Mouse (Mus musculus) heart, embryonic 15.5 days (tissue): ENCODE measurements around the gene Spag6. TPM values are rescaled to one million over a fixed set of nuclear protein-coding genes. Genes with fewer than 3 reads are reported as not detected.

Experiments
- ATAC-seq: fragments of 200-750 bp; cut with Nextera tagmentation; replicated peaks from 2 replicates; pipeline ENCODE4 v1.8.0; 2017; ENCODE audit warnings: low read depth, moderate TSS enrichment; ENCODE audit not compliant: insufficient number of reproducible peaks, insufficient read depth, low FRiP score
- H3K27ac ChIP-seq: fragments of 300-500 bp; sonication (generic); 2 replicates; pipeline ENCODE4 v1.5.1; 2015; ENCODE audit warnings: mild to moderate bottlenecking, inconsistent platforms
- H3K27me3 ChIP-seq: fragments of 300-500 bp; sonication (generic); 2 replicates; pipeline ENCODE4 v1.6.1; 2015; ENCODE audit warnings: inconsistent platforms
- H3K36me3 ChIP-seq: fragments of 300-500 bp; sonication (generic); 2 replicates; pipeline ENCODE4 v1.6.1; 2015; ENCODE audit warnings: mild to moderate bottlenecking, inconsistent platforms
- H3K4me1 ChIP-seq: fragments of 300-500 bp; sonication (generic); replicated peaks from 2 replicates; pipeline ENCODE4 v1.6.1; 2015; ENCODE audit warnings: inconsistent platforms
- H3K4me2 ChIP-seq: fragments of 300-500 bp; sonication (generic); 2 replicates; pipeline ENCODE4 v1.6.1; 2015; ENCODE audit warnings: inconsistent platforms, mild to moderate bottlenecking, moderate library complexity
- H3K4me3 ChIP-seq: fragments of 300-500 bp; sonication (generic); 2 replicates; pipeline ENCODE4 v1.5.1; 2015; ENCODE audit warnings: mild to moderate bottlenecking, inconsistent platforms
- H3K9ac ChIP-seq: fragments of 300-500 bp; sonication (generic); 2 replicates; pipeline ENCODE4 v1.6.1; 2015; ENCODE audit warnings: mild to moderate bottlenecking, inconsistent platforms
- H3K9me3 ChIP-seq: fragments of 300-500 bp; sonication (generic); replicated peaks from 2 replicates; pipeline ENCODE4 v1.6.1; 2016; ENCODE audit warnings: inconsistent platforms
- WGBS: fragments of 180-500 bp; shearing (Covaris S2); methylation state at CpG from one replicate; pipeline ENCODE4 v1.1.7; 2015; ENCODE audit warnings: mixed read lengths; 5-methylcytosine and 5-hydroxymethylcytosine counted together
- polyA plus RNA-seq: library from polyadenylated mRNA; unstranded; fragments of >200 nt; fragmentation: Nextera tagmentation; extraction: Ambion mirVana; gene quantifications from 2 replicates; pipeline ENCODE4 v1.2.1, GENCODE M21; 2015

The Spag6 gene
- polyA plus RNA-seq, 1 experiment from 2014 or later: 0.06 TPM

GRCm38 (mm10) chr2:18676457-18676935 is 17.3 kb upstream of the Spag6 start:
- Histone ChIP-seq H3K27me3 (peaks cover 19% of the 10 kb centered on the region), H3K4me3 (peak overlapping the region; percentile 75), H3K9me3 (no peaks in the 10 kb centered on the region), H3K36me3 (no peaks in the 10 kb centered on the region), H3K9ac (peak overlapping the region; percentile 82), H3K4me1 (peaks cover 29% of the 10 kb centered on the region), H3K27ac (peak overlapping the region; percentile 92), H3K4me2 (peak overlapping the region; percentile 86)
- peak; percentile 90 for ATAC-seq
- under 1% methylated on average over 32 of the region's 64 CpGs for WGBS

GRCm38 (mm10) chr2:18676936-18677491 is 16.8 kb upstream of the Spag6 start, which contains the start of gene Bmi1:
Gene Bmi1, plus strand, starts transcription at chr2:18677018.
- peaks cover 29% of the 10 kb centered on the region for H3K4me1 ChIP-seq
- H3K4me2 ChIP-seq: peak within 1 kb of the TSS; percentile 86
- ATAC-seq: peak; percentile 52
- H3K9me3 ChIP-seq: no peaks in the 10 kb centered on the region
- peak within 1 kb of the TSS; percentile 92 for H3K27ac ChIP-seq
- peaks cover 19% of the 10 kb centered on the region for H3K27me3 ChIP-seq
- H3K36me3 ChIP-seq: peaks cover under 1% of the 10 kb centered on the region; the same call in 1 of the 2 replicates
- H3K9ac ChIP-seq: peak within 1 kb of the TSS; percentile 82
- H3K4me3 ChIP-seq: peak within 1 kb of the TSS; percentile 75
- 1% methylated on average over 67 of the region's 77 CpGs for WGBS

- Histone ChIP-seq H3K27ac (no peak overlapping the region), H3K27me3 (peaks cover 19% of the 10 kb centered on the region), H3K4me3 (peak overlapping the region; percentile 75), H3K9ac (peak overlapping the region; percentile 82), H3K36me3 (peaks cover 6% of the 10 kb centered on the region; the same call in 1 of the 2 replicates), H3K4me1 (peaks cover 29% of the 10 kb centered on the region), H3K4me2 (peak overlapping the region; percentile 86), H3K9me3 (no peaks in the 10 kb centered on the region)
- no peak for ATAC-seq
- WGBS: 1% methylated on average over 53 of the region's 55 CpGs
Measured at GRCm38 (mm10) chr2:18677631-18678471, 16.0 kb upstream of the Spag6 start.

GRCm38 (mm10) chr2:18679701-18680100 is 14.1 kb upstream of the Spag6 start:
- Histone ChIP-seq H3K27ac (no peak overlapping the region), H3K9ac (no peak overlapping the region), H3K27me3 (peaks cover 19% of the 10 kb centered on the region), H3K4me1 (peaks cover 23% of the 10 kb centered on the region), H3K4me2 (no peak overlapping the region), H3K36me3 (peaks cover 15% of the 10 kb centered on the region), H3K4me3 (no peak overlapping the region), H3K9me3 (no peaks in the 10 kb centered on the region)
- WGBS: 72% methylated on average over 2 of the region's 2 CpGs
- no peak for ATAC-seq

- Histone ChIP-seq H3K4me2 (peak overlapping the region; percentile 85), H3K9ac (peak overlapping the region; percentile 31; the same call in 1 of the 2 replicates), H3K9me3 (no peaks in the 10 kb centered on the region), H3K4me3 (peak overlapping the region; percentile 53), H3K36me3 (peaks cover 15% of the 10 kb centered on the region), H3K4me1 (peaks cover 23% of the 10 kb centered on the region), H3K27ac (no peak overlapping the region), H3K27me3 (peaks cover 19% of the 10 kb centered on the region)
- no peak for ATAC-seq
- WGBS: 2% methylated on average over 4 of the region's 4 CpGs
Measured at GRCm38 (mm10) chr2:18680501-18680900, 13.3 kb upstream of the Spag6 start.

GRCm38 (mm10) chr2:18680961-18681360 is 12.9 kb upstream of the Spag6 start:
- 3% methylated on average over 29 of the region's 29 CpGs for WGBS
- H3K27me3 ChIP-seq: peaks cover 19% of the 10 kb centered on the region
- H3K4me2 ChIP-seq: peak overlapping the region; percentile 85
- no peaks in the 10 kb centered on the region for H3K9me3 ChIP-seq
- peaks cover 18% of the 10 kb centered on the region for H3K4me1 ChIP-seq
- peak overlapping the region; percentile 31; the same call in 1 of the 2 replicates for H3K9ac ChIP-seq
- H3K4me3 ChIP-seq: peak overlapping the region; percentile 53
- ATAC-seq: no peak
- no peak overlapping the region for H3K27ac ChIP-seq
- H3K36me3 ChIP-seq: peaks cover 15% of the 10 kb centered on the region

- H3K4me3 ChIP-seq: no peak overlapping the region
- ATAC-seq: no peak
- H3K27ac ChIP-seq: no peak overlapping the region
- peaks cover 15% of the 10 kb centered on the region for H3K36me3 ChIP-seq
- H3K4me2 ChIP-seq: no peak overlapping the region
- H3K9me3 ChIP-seq: no peaks in the 10 kb centered on the region
- 70% methylated on average over 5 of the region's 5 CpGs for WGBS
- no peak overlapping the region for H3K9ac ChIP-seq
- peaks cover 18% of the 10 kb centered on the region for H3K4me1 ChIP-seq
- peaks cover 43% of the 10 kb centered on the region for H3K27me3 ChIP-seq
Measured at GRCm38 (mm10) chr2:18684062-18684461, 9.8 kb upstream of the Spag6 start.

- Histone ChIP-seq H3K9ac (no peak overlapping the region), H3K27me3 (peaks cover 46% of the 10 kb centered on the region), H3K9me3 (no peaks in the 10 kb centered on the region), H3K36me3 (peaks cover 15% of the 10 kb centered on the region), H3K4me3 (no peak overlapping the region), H3K4me1 (peaks cover 20% of the 10 kb centered on the region), H3K4me2 (no peak overlapping the region), H3K27ac (no peak overlapping the region)
- WGBS: 69% methylated on average over 6 of the region's 6 CpGs
- ATAC-seq: no peak
Measured at GRCm38 (mm10) chr2:18686386-18686785, 7.4 kb upstream of the Spag6 start.

GRCm38 (mm10) chr2:18686826-18687519 is 6.9 kb upstream of the Spag6 start:
- Histone ChIP-seq H3K9me3 (no peaks in the 10 kb centered on the region), H3K4me2 (no peak overlapping the region), H3K9ac (no peak overlapping the region), H3K4me1 (peaks cover 20% of the 10 kb centered on the region), H3K4me3 (no peak overlapping the region), H3K36me3 (peaks cover 15% of the 10 kb centered on the region), H3K27me3 (peaks cover 48% of the 10 kb centered on the region), H3K27ac (no peak overlapping the region)
- WGBS: 47% methylated on average over 8 of the region's 8 CpGs
- no peak for ATAC-seq

- H3K27me3 ChIP-seq: peaks cover 56% of the 10 kb centered on the region
- H3K4me1 ChIP-seq: peaks cover 20% of the 10 kb centered on the region
- H3K9me3 ChIP-seq: no peaks in the 10 kb centered on the region
- 8% methylated on average over 9 of the region's 9 CpGs for WGBS
- H3K9ac ChIP-seq: no peak overlapping the region
- H3K36me3 ChIP-seq: peaks cover 9% of the 10 kb centered on the region
- no peak overlapping the region for H3K4me3 ChIP-seq
- H3K27ac ChIP-seq: no peak overlapping the region
- ATAC-seq: no peak
- no peak overlapping the region for H3K4me2 ChIP-seq
Measured at GRCm38 (mm10) chr2:18687671-18688170, 6.1 kb upstream of the Spag6 start.

GRCm38 (mm10) chr2:18688286-18688685 is 5.5 kb upstream of the Spag6 start:
- H3K9me3 ChIP-seq: no peaks in the 10 kb centered on the region
- H3K4me2 ChIP-seq: peak overlapping the region; percentile 91
- H3K36me3 ChIP-seq: peaks cover 9% of the 10 kb centered on the region
- H3K4me1 ChIP-seq: peaks cover 20% of the 10 kb centered on the region
- H3K27me3 ChIP-seq: peaks cover 61% of the 10 kb centered on the region
- ATAC-seq: no peak
- H3K4me3 ChIP-seq: peak overlapping the region; percentile 53
- H3K9ac ChIP-seq: no peak overlapping the region
- H3K27ac ChIP-seq: no peak overlapping the region
- WGBS: 8% methylated on average over 6 of the region's 6 CpGs
